Mouse (Mus musculus): ENCODE measurements at regions not wholly inside any gene's neighbourhood (a gene's known extent, or its start where the extent isn't known, plus 50 kb on each side); places are given as distances from the start of the nearest gene placed in this dataset.

DNA sequence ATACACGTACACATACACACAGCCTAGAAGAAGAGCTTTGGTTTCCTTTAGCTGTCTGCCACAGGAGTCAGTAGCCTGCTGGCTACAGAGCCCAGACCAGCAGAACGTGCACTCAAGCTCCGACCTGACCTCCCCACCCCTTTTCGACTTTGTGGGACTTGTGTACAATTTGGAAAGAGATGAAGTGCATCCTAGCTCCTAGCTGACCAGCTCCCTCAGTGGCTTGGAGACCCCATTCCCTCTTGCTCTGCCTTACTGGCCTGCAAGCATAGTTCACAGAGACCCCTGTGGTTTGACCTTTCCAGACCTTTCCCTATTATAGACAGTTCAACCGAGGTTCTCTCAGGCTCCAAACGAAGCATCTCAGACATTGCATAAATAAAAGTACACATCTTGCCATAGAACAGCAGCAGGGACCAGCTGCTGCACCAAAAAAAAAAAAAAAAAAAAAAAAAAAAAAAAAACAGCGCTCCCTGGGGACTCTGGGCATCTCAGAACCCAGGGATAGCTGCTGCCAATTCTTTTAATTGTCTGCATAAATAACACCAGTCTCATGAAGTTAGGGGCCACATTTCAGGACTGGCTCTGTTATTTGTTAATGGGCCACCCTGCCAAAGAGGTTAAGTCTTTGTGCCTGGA is 188.2 kb upstream of the Ankrd55 start:
- no peak for TF ChIP-seq CTCF (IDR thresholded peaks at IDR 0.05; ENCODE audit: insufficient read depth, low read depth, low read length)
- TF ChIP-seq POLR2A (IDR thresholded peaks at IDR 0.05; ENCODE audit: insufficient read depth, low read depth, low read length): no peak

Measured in olfactory bulb, adult 2 months (tissue).